Mouse (Mus musculus): ENCODE data around the gene Cep128.

DNA sequence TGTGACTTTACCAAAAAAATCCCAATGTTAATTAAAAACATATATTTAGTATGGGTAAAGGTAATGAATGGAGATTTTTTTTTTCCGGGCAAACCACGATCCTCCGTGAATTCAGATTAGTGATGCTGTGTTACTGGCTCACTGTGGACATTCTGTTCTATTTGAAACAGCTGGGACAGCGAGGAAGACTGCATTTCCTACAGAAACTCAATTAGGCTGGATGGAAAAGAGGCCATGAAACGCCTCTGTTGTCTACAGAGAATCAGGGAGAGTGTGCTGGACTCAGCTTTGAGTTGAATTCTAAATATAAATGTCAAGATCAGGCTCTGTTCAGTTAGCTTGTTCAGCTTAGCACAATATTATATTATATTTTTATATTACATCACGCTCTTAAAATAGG lies 369.1 kb downstream of the Cep128 start:
- TF ChIP-seq POLR2A (IDR thresholded peaks at IDR 0.05; ENCODE audit: insufficient read depth, low read depth, low read length) = no peak
- TF ChIP-seq CTCF (IDR thresholded peaks at IDR 0.05; ENCODE audit: insufficient read depth, low read depth, low read length) = no peak
